9 mouse cellular contexts compared by ENCODE assay signal in the genomic region with DNA sequence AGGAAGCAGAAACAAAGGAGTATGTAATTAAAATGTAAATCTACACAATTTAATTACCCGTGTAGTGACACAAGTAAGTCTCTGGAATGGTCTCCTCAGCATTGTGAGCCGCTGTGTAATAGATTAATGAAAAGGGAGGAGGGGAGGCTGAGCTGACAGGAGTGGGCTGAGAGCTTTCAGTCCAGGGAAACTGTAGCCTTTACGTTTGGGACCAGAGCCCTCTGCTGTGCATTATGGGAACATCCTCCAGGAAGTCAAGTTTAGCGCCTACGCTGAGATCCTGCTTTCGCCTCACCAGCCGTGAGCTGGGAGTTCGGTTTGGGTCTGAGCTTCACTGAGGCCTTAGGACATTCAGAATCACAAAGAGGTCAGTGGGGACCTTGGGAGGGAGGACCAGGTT. TPM values are rescaled to one million over a fixed set of nuclear protein-coding genes. Genes with fewer than 3 reads are reported as not detected.
DNase-seq lines count a peak whose midpoint lies in the region; ATAC-seq and TF ChIP-seq lines count a peak whose summit lies in the region.
"Had no signal": no experiment of that assay in that cellular context is flagged by ENCODE, and none has a peak within 500 bp of the region (broad histone marks: within the 10 kb centered on the region; RNA-seq: fewer than 3 reads in every experiment).

No protein-coding gene starts in this region.

- H3K9ac ChIP-seq in forebrain, postnatal 0 days, result no peak overlapping the region
- H3K9ac ChIP-seq in midbrain, embryonic 15.5 days, result no peak overlapping the region
- H3K9ac ChIP-seq: limb, embryonic 12.5 days had no signal

- intact Hi-C loops in left cerebral cortex, postnatal 14 days (cut with DNase I), result no loop called here

- WGBS in forebrain, postnatal 0 days, result 16% methylated on average over 8 of the region's 8 CpGs
- WGBS in midbrain, embryonic 15.5 days, result 20% methylated on average over 8 of the region's 8 CpGs

- peak; percentile 64 to 69 for DNase-seq in left cerebral cortex, postnatal 14 days (ENCODE audit: low spot score in 2 of 2)
- no peak for DNase-seq in left cerebral cortex, adult 8-10 months (ENCODE audit: low spot score in 2 of 2)
- peak; percentile 62 to 69 for DNase-seq in cerebellum, postnatal 25 days
- DNase-seq in forebrain, postnatal 0 days, result peak; percentile 79
- no peak for DNase-seq in urinary bladder, adult 18-20 months (ENCODE audit: low spot score in 2 of 2)
- no peak for DNase-seq in heart, adult 8-10 months (ENCODE audit: low spot score)

- TF ChIP-seq CTCF in forebrain, postnatal 0 days (IDR thresholded peaks at IDR 0.05; ENCODE audit: low read depth), result peak; percentile 77

- H3K4me3 ChIP-seq in forebrain, postnatal 0 days (ENCODE audit: low read depth, low read length), result no peak overlapping the region
- H3K4me3 ChIP-seq in midbrain, embryonic 15.5 days, result no peak overlapping the region
- H3K4me3 ChIP-seq: limb, embryonic 12.5 days had no signal

- H3K4me2 ChIP-seq in forebrain, postnatal 0 days (ENCODE audit: low read depth), result no peak overlapping the region
- no peak overlapping the region for H3K4me2 ChIP-seq in midbrain, embryonic 15.5 days
- H3K4me2 ChIP-seq: limb, embryonic 12.5 days had no signal

- no peaks in the 10 kb centered on the region for H3K4me1 ChIP-seq in forebrain, postnatal 0 days (ENCODE audit: insufficient read depth)
- no peaks in the 10 kb centered on the region for H3K4me1 ChIP-seq in midbrain, embryonic 15.5 days
- H3K4me1 ChIP-seq: limb, embryonic 12.5 days had no signal

- no peaks in the 10 kb centered on the region; the same call in 1 of the 2 replicates for H3K36me3 ChIP-seq in forebrain, postnatal 0 days (ENCODE audit: insufficient read depth)
- H3K36me3 ChIP-seq in midbrain, embryonic 15.5 days (replicated peaks), result peaks cover 23% of the 10 kb centered on the region
- H3K36me3 ChIP-seq: limb, embryonic 12.5 days had no signal

- H3K27me3 ChIP-seq in forebrain, postnatal 0 days (ENCODE audit: insufficient read depth, low read length), result no peaks in the 10 kb centered on the region
- no peaks in the 10 kb centered on the region for H3K27me3 ChIP-seq in midbrain, embryonic 15.5 days (replicated peaks)

- ATAC-seq in forebrain, postnatal 0 days, result peak; percentile 77
- peak; percentile 77; the same call in 1 of the 2 replicates for ATAC-seq in midbrain, embryonic 15.5 days (replicated peaks)
- ATAC-seq in inflammation-experienced regulatory T-cells, adult 6 months, result no peak

- no peak overlapping the region for H3K27ac ChIP-seq in forebrain, postnatal 0 days (ENCODE audit: low read depth, low read length)
- H3K27ac ChIP-seq in midbrain, embryonic 15.5 days, result no peak overlapping the region
- H3K27ac ChIP-seq: limb, embryonic 12.5 days had no signal

- H3K9me3 ChIP-seq in forebrain, postnatal 0 days (ENCODE audit: low read length), result peaks cover 10% of the 10 kb centered on the region; the same call in 1 of the 2 replicates
- 0 out of 2 replicates have a peak, but pooled peaks cover 20% of the 10 kb centered on the region for H3K9me3 ChIP-seq in midbrain, embryonic 15.5 days

RNA-seq across cellular contexts. Expression of gene Zfp663, which starts 19.1 kb away (rescaled TPM):
- under 1 TPM in 1 of 2 experiments, not detected in 1; 0.51 TPM for total RNA-seq in left cerebral cortex, postnatal 14 days (2021)
- total RNA-seq in left cerebral cortex, adult 8-10 months (2022), result under 1 TPM in 1 of 4 experiments, not detected in 3; 0.11 TPM
- total RNA-seq in forebrain, postnatal 0 days (2014; rRNA removed), result 3.2 and 14.4 TPM in 2 replicates
- polyA plus RNA-seq in forebrain, postnatal 0 days (2015; fragmentation: Nextera tagmentation; extraction: Ambion mirVana), result 2.1 and 3.3 TPM in 2 replicates
- 8.5 and 10.9 TPM in 2 replicates for polyA plus RNA-seq in midbrain, embryonic 15.5 days (2015; fragmentation: Nextera tagmentation; extraction: Ambion mirVana)
- not detected for total RNA-seq in heart, adult 8-10 months (2022)
- polyA plus RNA-seq in inflammation-experienced regulatory T-cells, adult 6 months (2017; shearing (Covaris generic)), result not detected

RNA-seq across cellular contexts. Expression of gene Elmo2, which starts 23.2 kb away (rescaled TPM):
- total RNA-seq in left cerebral cortex, postnatal 14 days (2021), result 100 to 1,000 TPM; 137 to 156 TPM
- 100 to 1,000 TPM; 127 to 150 (median 134) TPM for total RNA-seq in left cerebral cortex, adult 8-10 months (2022)
- 78.8 and 80.9 TPM in 2 replicates for total RNA-seq in forebrain, postnatal 0 days (2014; rRNA removed)
- polyA plus RNA-seq in forebrain, postnatal 0 days (2015; fragmentation: Nextera tagmentation; extraction: Ambion mirVana), result 68.6 and 84.5 TPM in 2 replicates
- 111 and 115 TPM in 2 replicates for polyA plus RNA-seq in midbrain, embryonic 15.5 days (2015; fragmentation: Nextera tagmentation; extraction: Ambion mirVana)
- total RNA-seq in heart, adult 8-10 months (2022), result 10 to 100 TPM; 13.7 to 16.4 (median 13.8) TPM
- 10 to 100 TPM; 36.8 to 43.5 (median 42.5) TPM for polyA plus RNA-seq in inflammation-experienced regulatory T-cells, adult 6 months (2017; shearing (Covaris generic))

RNA-seq across cellular contexts. Expression of gene Zfp334, which starts 38.6 kb away (rescaled TPM):
- total RNA-seq in left cerebral cortex, postnatal 14 days (2021), result 10 to 100 TPM; 12.1 to 12.4 TPM
- 10 to 100 TPM; 14.1 to 15.7 (median 15.3) TPM for total RNA-seq in left cerebral cortex, adult 8-10 months (2022)
- 16.7 and 22.4 TPM in 2 replicates for total RNA-seq in forebrain, postnatal 0 days (2014; rRNA removed)
- 2.8 and 4.6 TPM in 2 replicates for polyA plus RNA-seq in forebrain, postnatal 0 days (2015; fragmentation: Nextera tagmentation; extraction: Ambion mirVana)
- 10.1 and 10.3 TPM in 2 replicates for polyA plus RNA-seq in midbrain, embryonic 15.5 days (2015; fragmentation: Nextera tagmentation; extraction: Ambion mirVana)
- total RNA-seq in heart, adult 8-10 months (2022), result 1 to 10 TPM; 2.2 to 2.6 (median 2.6) TPM
- polyA plus RNA-seq in inflammation-experienced regulatory T-cells, adult 6 months (2017; shearing (Covaris generic)), result not detected

RNA-seq across cellular contexts. Expression of gene Ocstamp, which starts 50.7 kb away (rescaled TPM):
- total RNA-seq in left cerebral cortex, postnatal 14 days (2021), result not detected
- total RNA-seq in left cerebral cortex, adult 8-10 months (2022), result not detected
- total RNA-seq in forebrain, postnatal 0 days (2014; rRNA removed), result not detected in 2 replicates
- polyA plus RNA-seq in forebrain, postnatal 0 days (2015; fragmentation: Nextera tagmentation; extraction: Ambion mirVana), result not detected in 2 replicates
- not detected in 2 replicates for polyA plus RNA-seq in midbrain, embryonic 15.5 days (2015; fragmentation: Nextera tagmentation; extraction: Ambion mirVana)
- total RNA-seq in heart, adult 8-10 months (2022), result not detected
- polyA plus RNA-seq in inflammation-experienced regulatory T-cells, adult 6 months (2017; shearing (Covaris generic)), result not detected
- polyA plus RNA-seq: limb, embryonic 12.5 days had no signal

Comparison
In these comparisons a context has a peak if more than half of its experiments do, and no peak if none do; other contexts are left out.
1. DNase-seq: peak in left cerebral cortex, postnatal 14 days (2 of 2), cerebellum, postnatal 25 days (2 of 2) and forebrain, postnatal 0 days (single experiment); none in left cerebral cortex, adult 8-10 months (0 of 2), urinary bladder, adult 18-20 months (0 of 2) and heart, adult 8-10 months (single experiment).